Mouse (Mus musculus) skeletal muscle tissue, postnatal 0 days (tissue): ENCODE results near the gene Arid4b. TPM values are rescaled to one million over a fixed set of nuclear protein-coding genes. Genes with fewer than 3 reads are reported as not detected.

Source experiments
- polyA plus RNA-seq: library from polyadenylated mRNA; unstranded; fragments of >200 nt; fragmentation: Nextera tagmentation; extraction: Ambion mirVana; gene quantifications from 2 replicates; pipeline ENCODE4 v1.2.1, GENCODE M21; 2015

Gene Arid4b
- polyA plus RNA-seq: 27.5 and 28.0 TPM in 2 replicates

GRCm38 (mm10) chr13:14063013-14063941 is at the start of gene Arid4b, which contains the start of gene Ggps1:
Arid4b (plus strand) TSS chr13:14063232.
Ggps1 (minus strand) TSS chr13:14063488.

GRCm38 (mm10) chr13:14039292-14039965 is 23.6 kb upstream of the Arid4b start, which contains the start of gene Tbce:
Tbce (minus strand) TSS chr13:14039638.

Other genes with a start within 250 kb of the Arid4b start
- 12.2 and 13.1 TPM in 2 replicates for gene B3galnt2, start 108.8 kb upstream of the Arid4b start, polyA plus RNA-seq
- 22.5 and 25.7 TPM in 2 replicates for gene Tbce, start 23.6 kb upstream of the Arid4b start, polyA plus RNA-seq
- gene Ggps1, start 256 bp downstream of the Arid4b start, polyA plus RNA-seq: 24.9 and 28.6 TPM in 2 replicates